Mouse (Mus musculus) central nervous system, embryonic 14 days (tissue): Measurements from ENCODE around the gene Rps26. TPM values are rescaled to one million over a fixed set of nuclear protein-coding genes. Genes with fewer than 3 reads are reported as not detected.

Source experiments
- polyA plus RNA-seq: library from polyadenylated mRNA; depleted of rRNA; stranded (reverse); fragments of >200 nt; gene quantifications from 2 replicates; pipeline ENCODE4 v1.2.3, GENCODE M21; 2012; rRNA removed

Gene Rps26
- polyA plus RNA-seq: 1,129 and 1,158 TPM in 2 replicates

GRCm38 (mm10) chr10:128626311-128627310 is at the start of gene Rps26:
Gene Rps26 (minus strand): TSS chr10:128626747.

GRCm38 (mm10) chr10:128673763-128674468 is 47.4 kb upstream of the Rps26 start, which contains the start of gene Suox:
Gene Suox (minus strand): TSS chr10:128674073.

DNA sequence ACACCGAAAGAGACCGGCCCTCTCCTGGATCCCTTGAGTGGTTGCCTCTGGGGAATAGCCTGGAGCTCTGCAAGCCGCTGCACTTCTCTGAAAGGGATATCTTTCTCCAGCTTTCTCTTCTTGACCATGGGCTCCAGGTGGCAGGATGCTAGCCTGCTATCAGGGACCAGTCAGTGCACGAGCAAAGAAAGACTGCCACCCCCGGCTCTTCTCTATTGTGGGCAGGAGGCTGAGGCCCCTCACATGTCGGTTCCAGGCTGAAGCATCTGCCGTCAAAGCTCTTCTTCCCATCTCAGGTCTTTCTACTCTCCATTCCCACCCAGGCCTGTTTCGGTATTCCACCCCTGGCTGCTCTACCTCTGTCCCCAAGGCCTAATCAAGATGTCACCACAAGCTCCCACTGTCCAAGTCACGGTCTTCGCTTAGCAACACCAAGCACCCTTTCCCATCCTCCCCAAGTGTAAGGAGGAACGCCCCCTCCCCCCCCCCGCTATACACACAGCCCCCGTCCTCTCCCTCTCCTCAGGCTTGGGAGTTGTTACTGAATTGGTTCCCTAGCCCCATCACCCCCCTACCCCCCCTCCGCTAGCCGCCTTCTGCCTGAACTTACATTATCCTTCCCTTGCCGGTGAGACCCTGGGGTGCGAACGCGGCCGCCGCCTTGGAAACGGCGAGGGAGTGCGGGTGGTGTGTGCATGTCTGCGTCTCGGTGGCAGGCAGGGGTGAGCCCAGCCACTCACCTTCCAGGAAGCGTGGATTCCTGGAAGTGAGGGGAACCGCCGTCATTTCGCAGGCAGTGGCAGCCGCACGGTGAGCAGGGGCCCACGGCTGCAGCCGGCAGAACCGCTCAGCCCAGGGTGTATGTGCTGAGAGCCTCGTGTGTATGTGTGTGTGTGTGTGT is 18.8 kb upstream of the Rps26 start, which contains the start of gene Ikzf4:
TSS of gene Ikzf4 (minus strand) at position 881 of the 901 bp plus-strand sequence.

DNA sequence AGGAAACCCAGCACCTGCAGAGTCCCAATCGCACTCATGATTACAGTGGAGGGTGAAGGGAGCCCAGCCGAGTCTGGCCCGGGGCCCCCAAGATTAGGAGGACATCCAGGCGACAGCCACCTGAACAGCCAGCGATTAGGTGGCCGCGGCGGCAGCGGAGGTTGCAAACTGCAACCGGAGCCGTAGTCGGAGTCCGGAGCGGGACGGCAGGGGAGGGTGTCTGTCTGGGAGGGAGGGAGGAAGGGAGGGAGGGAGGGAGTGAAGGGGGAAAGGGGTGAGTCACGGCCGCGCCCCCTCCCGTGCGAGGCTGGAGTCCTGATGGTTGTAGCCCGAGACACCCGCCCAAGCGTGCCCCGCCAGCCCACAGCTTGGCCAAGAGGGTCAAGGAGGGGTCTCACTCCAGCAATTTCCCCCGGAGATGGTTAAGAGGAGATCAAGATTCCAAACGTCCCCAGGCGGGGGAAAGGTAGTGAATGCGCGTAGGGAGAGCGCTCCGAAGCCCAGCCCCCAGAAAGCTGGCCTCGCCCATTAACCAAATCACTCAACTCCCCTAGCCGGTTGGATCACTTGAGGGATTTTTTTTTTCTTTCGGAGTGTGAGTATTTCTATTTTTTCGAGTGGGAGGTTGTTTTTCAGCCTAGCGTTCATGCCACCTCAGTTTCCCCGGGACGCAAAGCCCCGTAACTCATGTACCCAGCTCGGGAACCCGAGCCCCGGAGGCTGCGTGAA is 36.9 kb downstream of the Rps26 start, which contains the start of gene Erbb3:
TSS of gene Erbb3 (minus strand) at position 189 of the 729 bp plus-strand sequence.

Other genes starting within 250 kb of the Rps26 start
- 47.3 and 49.7 TPM in 2 replicates for gene Ankrd52, start 249.6 kb downstream of the Rps26 start, polyA plus RNA-seq
- gene Slc39a5, start 225.5 kb downstream of the Rps26 start, polyA plus RNA-seq: 0.10 and 0.28 TPM in 2 replicates
- 94.8 and 115 TPM in 2 replicates for gene Nabp2, start 215.3 kb downstream of the Rps26 start, polyA plus RNA-seq
- gene Rnf41, start 215.1 kb downstream of the Rps26 start, polyA plus RNA-seq: 62.8 and 67.8 TPM in 2 replicates
- 361 and 409 TPM in 2 replicates for gene Smarcc2, start 167.5 kb downstream of the Rps26 start, polyA plus RNA-seq
- 1,386 and 1,494 TPM in 2 replicates for gene Myl6, start 132.6 kb downstream of the Rps26 start, polyA plus RNA-seq
- 30.5 and 38.6 TPM in 2 replicates for gene Myl6b, start 128.1 kb downstream of the Rps26 start, polyA plus RNA-seq
- gene Esyt1, start 100.9 kb downstream of the Rps26 start, polyA plus RNA-seq: 16.6 and 28.0 TPM in 2 replicates
- gene Zc3h10, start 79.0 kb downstream of the Rps26 start, polyA plus RNA-seq: 18.2 and 19.1 TPM in 2 replicates
- 3,335 and 3,553 TPM in 2 replicates for gene Rpl41, start 77.4 kb downstream of the Rps26 start, polyA plus RNA-seq
- 155 and 169 TPM in 2 replicates for gene Pa2g4, start 60.8 kb downstream of the Rps26 start, polyA plus RNA-seq
- 0.85 and 5.3 TPM in 2 replicates for gene Erbb3, start 37.1 kb downstream of the Rps26 start, polyA plus RNA-seq
- gene Ikzf4, start 19.2 kb upstream of the Rps26 start, polyA plus RNA-seq: 20.6 and 21.6 TPM in 2 replicates
- 11.9 and 12.8 TPM in 2 replicates for gene Suox, start 47.3 kb upstream of the Rps26 start, polyA plus RNA-seq
- 99.1 and 109 TPM in 2 replicates for gene Rab5b, start 69.5 kb upstream of the Rps26 start, polyA plus RNA-seq
- gene Pmel, start 77.4 kb upstream of the Rps26 start, polyA plus RNA-seq: 0.32 and 2.9 TPM in 2 replicates
- gene Cdk2, start 78.3 kb upstream of the Rps26 start, polyA plus RNA-seq: 42.0 and 48.0 TPM in 2 replicates
- gene Dgka, start 118.1 kb upstream of the Rps26 start, polyA plus RNA-seq: 9.1 and 13.5 TPM in 2 replicates
- gene Pym1, start 121.1 kb upstream of the Rps26 start, polyA plus RNA-seq: 67.1 and 67.8 TPM in 2 replicates
- gene Mmp19, start 164.2 kb upstream of the Rps26 start, polyA plus RNA-seq: 0.69 and 0.94 TPM in 2 replicates
- gene Dnajc14, start 177.3 kb upstream of the Rps26 start, polyA plus RNA-seq: 27.9 and 30.6 TPM in 2 replicates
- gene Tmem198b, start 177.6 kb upstream of the Rps26 start, polyA plus RNA-seq: 25.4 and 29.3 TPM in 2 replicates
- 110 and 120 TPM in 2 replicates for gene Sarnp, start 190.6 kb upstream of the Rps26 start, polyA plus RNA-seq
- gene Ormdl2, start 194.9 kb upstream of the Rps26 start, polyA plus RNA-seq: 28.1 and 30.3 TPM in 2 replicates